Comparison of ENCODE assay signal across 27 mouse cellular contexts in genomic region chr11:62933099-62933498, GRCm38 (mm10). TPM values are rescaled to one million over a fixed set of nuclear protein-coding genes. Genes with fewer than 3 reads are reported as not detected.
DNase-seq lines count a peak whose midpoint lies in the region; ATAC-seq and TF ChIP-seq lines count a peak whose summit lies in the region.
"Had no signal": no experiment of that assay in that cellular context is flagged by ENCODE, and none has a peak within 500 bp of the region (broad histone marks: within the 10 kb centered on the region; RNA-seq: fewer than 3 reads in every experiment).

No protein-coding gene starts in this region.

- no peaks in the 10 kb centered on the region for H3K4me1 ChIP-seq in intestine, postnatal 0 days (replicated peaks; ENCODE audit: control insufficient read depth, insufficient read depth, low read length)
- no peaks in the 10 kb centered on the region for H3K4me1 ChIP-seq in intestine, embryonic 16.5 days (ENCODE audit: control insufficient read depth, insufficient read depth, low read length)
- no peaks in the 10 kb centered on the region; the same call in 1 of the 2 replicates for H3K4me1 ChIP-seq in lung, postnatal 0 days (ENCODE audit: insufficient read depth, low read depth, low read length)
- H3K4me1 ChIP-seq: forebrain, embryonic 12.5 days; limb, embryonic 12.5 days; neural tube, embryonic 12.5 days had no signal

- POLR2A ChIA-PET in Patski (lab: Charles Lee) = interaction anchor here (0.9 kb wide), 1 partner anchor 66 kb away, joined by 3 read pairs; no protein-coding TSS in a partner anchor

- H3K27me3 ChIP-seq in intestine, postnatal 0 days (replicated peaks; ENCODE audit: control insufficient read depth, insufficient read depth, low read length) = peaks cover 4% of the 10 kb centered on the region; the same call in 1 of the 2 replicates
- H3K27me3 ChIP-seq in intestine, embryonic 16.5 days (replicated peaks; ENCODE audit: control insufficient read depth, insufficient read depth, low read length) = no peaks in the 10 kb centered on the region
- H3K27me3 ChIP-seq in lung, postnatal 0 days (replicated peaks; ENCODE audit: insufficient read depth, low read length) = no peaks in the 10 kb centered on the region
- no peaks in the 10 kb centered on the region for H3K27me3 ChIP-seq in Patski
- H3K27me3 ChIP-seq: forebrain, embryonic 12.5 days; limb, embryonic 12.5 days; liver, embryonic 15.5 days; neural tube, embryonic 12.5 days had no signal

- H3K4me3 ChIP-seq in intestine, postnatal 0 days (ENCODE audit: low read depth, low read length) = no peak overlapping the region
- H3K4me3 ChIP-seq in intestine, embryonic 16.5 days (ENCODE audit: low read length) = no peak overlapping the region
- no peak overlapping the region for H3K4me3 ChIP-seq in lung, postnatal 0 days (ENCODE audit: low read depth, low read length)
- H3K4me3 ChIP-seq: forebrain, embryonic 12.5 days; limb, embryonic 12.5 days; liver, embryonic 15.5 days; neural tube, embryonic 12.5 days had no signal

- CTCF ChIA-PET in Patski (lab: Charles Lee) = no interaction called here

- in situ Hi-C loops in Patski (cut with MboI; ENCODE audit: low pct_unique_long_range_greater_than_20kb) = no loop called here

- DNase-seq in lung, postnatal 0 days (ENCODE audit: low spot score) = no peak
- DNase-seq in lung, postnatal 10 days = no peak
- DNase-seq in Patski (ENCODE audit: low read depth, low spot score) = no peak
- DNase-seq: cerebellum, adult 8-10 months; heart, adult 18-20 months; kidney, adult 8-10 months; kidney, postnatal 4 days; lung, postnatal 36 days; right cerebral cortex, adult 18-20 months; thymus, postnatal 25 days had no signal

- 90% methylated on average over 9 of the region's 9 CpGs for WGBS in intestine, postnatal 0 days
- WGBS in intestine, embryonic 16.5 days = 91% methylated on average over 9 of the region's 9 CpGs
- 90% methylated on average over 9 of the region's 9 CpGs for WGBS in lung, postnatal 0 days

- no peak for ATAC-seq in intestine, postnatal 0 days
- no peak for ATAC-seq in intestine, embryonic 16.5 days
- no peak for ATAC-seq in lung, postnatal 0 days
- no peak for ATAC-seq in Patski
- ATAC-seq in megakaryocyte-erythroid progenitor cell, adult 5-6 weeks (replicated peaks; ENCODE audit: low FRiP score, low TSS enrichment, poor library complexity, severe bottlenecking) = no peak
- no peak for ATAC-seq in megakaryocyte progenitor cell, adult 5-6 weeks (replicated peaks; ENCODE audit: poor library complexity)
- ATAC-seq: activated CD4-positive, CD25-positive, alpha-beta regulatory T cell, adult 4 months had no signal

- H3K27ac ChIP-seq in intestine, postnatal 0 days (ENCODE audit: low read depth, low read length) = no peak overlapping the region
- H3K27ac ChIP-seq in intestine, embryonic 16.5 days (ENCODE audit: low read length) = no peak overlapping the region
- no peak overlapping the region for H3K27ac ChIP-seq in lung, postnatal 0 days (ENCODE audit: low read length)
- H3K27ac ChIP-seq: forebrain, embryonic 12.5 days; limb, embryonic 12.5 days; liver, embryonic 15.5 days; neural tube, embryonic 12.5 days had no signal

- H3K9me3 ChIP-seq in intestine, postnatal 0 days (ENCODE audit: control insufficient read depth) = no peaks in the 10 kb centered on the region
- H3K9me3 ChIP-seq in intestine, embryonic 16.5 days (ENCODE audit: control insufficient read depth, low read length) = no peaks in the 10 kb centered on the region
- no peaks in the 10 kb centered on the region for H3K9me3 ChIP-seq in lung, postnatal 0 days (ENCODE audit: low read length)
- H3K9me3 ChIP-seq: forebrain, embryonic 12.5 days; limb, embryonic 12.5 days; liver, embryonic 15.5 days; neural tube, embryonic 12.5 days had no signal

- TF ChIP-seq CTCF in intestine, postnatal 0 days (IDR thresholded peaks at IDR 0.05; ENCODE audit: low read depth) = peak; percentile 45
- TF ChIP-seq CTCF in lung, postnatal 0 days (IDR thresholded peaks at IDR 0.05) = peak; percentile 35
- TF ChIP-seq CTCF in Patski (IDR thresholded peaks at IDR 0.05) = peak; percentile 59

- no peak overlapping the region for H3K9ac ChIP-seq in intestine, postnatal 0 days (ENCODE audit: low read depth, low read length)
- H3K9ac ChIP-seq in intestine, embryonic 16.5 days (ENCODE audit: low read depth, low read length) = no peak overlapping the region
- no peak overlapping the region for H3K9ac ChIP-seq in lung, postnatal 0 days (replicated peaks; ENCODE audit: low read depth)
- H3K9ac ChIP-seq: forebrain, embryonic 12.5 days; limb, embryonic 12.5 days; liver, embryonic 15.5 days; neural tube, embryonic 12.5 days had no signal

- TF ChIP-seq EP300 in lung, postnatal 0 days (IDR thresholded peaks at IDR 0.05) = no peak

- no peak overlapping the region for H3K4me2 ChIP-seq in intestine, postnatal 0 days (replicated peaks; ENCODE audit: low read depth)
- H3K4me2 ChIP-seq in intestine, embryonic 16.5 days (ENCODE audit: low read depth, low read length) = no peak overlapping the region
- no peak overlapping the region for H3K4me2 ChIP-seq in lung, postnatal 0 days (replicated peaks; ENCODE audit: low read depth, low read length)
- H3K4me2 ChIP-seq: forebrain, embryonic 12.5 days; limb, embryonic 12.5 days; liver, embryonic 15.5 days; midbrain, embryonic 11.5 days; neural tube, embryonic 12.5 days had no signal

- no peaks in the 10 kb centered on the region for H3K36me3 ChIP-seq in intestine, postnatal 0 days (ENCODE audit: control insufficient read depth, insufficient read depth)
- no peaks in the 10 kb centered on the region for H3K36me3 ChIP-seq in intestine, embryonic 16.5 days (ENCODE audit: control insufficient read depth, insufficient read depth, low read length)
- no peaks in the 10 kb centered on the region for H3K36me3 ChIP-seq in lung, postnatal 0 days (ENCODE audit: insufficient read depth, low read length)
- H3K36me3 ChIP-seq: forebrain, embryonic 12.5 days; limb, embryonic 12.5 days; liver, embryonic 15.5 days; neural tube, embryonic 12.5 days had no signal

RNA-seq across cellular contexts. Expression of gene Cdrt4, which starts 17.9 kb away (rescaled TPM):
- polyA plus RNA-seq in intestine, postnatal 0 days (2015; fragmentation: Nextera tagmentation; extraction: Ambion mirVana) = not detected in 2 replicates
- polyA plus RNA-seq in intestine, embryonic 16.5 days (2015; fragmentation: Nextera tagmentation; extraction: Ambion mirVana) = 0.33 TPM in 1 of 2 replicates, not detected in the other
- 0.23 TPM in 1 of 2 replicates, not detected in the other for polyA plus RNA-seq in lung, postnatal 0 days (2015; fragmentation: Nextera tagmentation; extraction: Ambion mirVana)
- not detected for polyA plus RNA-seq in Patski (2021)
- total RNA-seq in megakaryocyte-erythroid progenitor cell, adult 5-6 weeks (2014; fragmentation: Nextera tagmentation) = not detected in 2 replicates
- not detected in 2 replicates for total RNA-seq in megakaryocyte-erythroid progenitor cell, adult 5-6 weeks (2017)
- not detected in 2 replicates for total RNA-seq in megakaryocyte progenitor cell, adult 5-6 weeks (2015)
- total RNA-seq in megakaryocyte progenitor cell, adult 5-6 weeks (2017) = not detected in 2 replicates
- total RNA-seq: adrenal gland, postnatal 36 days; common myeloid progenitor, adult 5-6 weeks; gastrocnemius, adult 8-10 months; heart, adult 18-20 months; layer of hippocampus, postnatal 14 days had no signal
- polyA plus RNA-seq: activated CD4-positive, CD25-positive, alpha-beta regulatory T cell, adult 4 months; embryonic facial prominence, embryonic 11.5 days; forebrain, embryonic 12.5 days; hindbrain, embryonic 11.5 days; limb, embryonic 12.5 days; liver, embryonic 15.5 days; midbrain, embryonic 11.5 days; small intestine, adult 2 months had no signal

RNA-seq across cellular contexts. Expression of gene Tvp23b, which starts 53.8 kb away (rescaled TPM):
- polyA plus RNA-seq in intestine, postnatal 0 days (2015; fragmentation: Nextera tagmentation; extraction: Ambion mirVana) = 53.4 and 57.2 TPM in 2 replicates
- 89.8 and 90.2 TPM in 2 replicates for polyA plus RNA-seq in intestine, embryonic 16.5 days (2015; fragmentation: Nextera tagmentation; extraction: Ambion mirVana)
- 68.5 and 73.0 TPM in 2 replicates for polyA plus RNA-seq in lung, postnatal 0 days (2015; fragmentation: Nextera tagmentation; extraction: Ambion mirVana)
- 52.8 TPM for polyA plus RNA-seq in Patski (2021)
- 25.3 and 32.2 TPM in 2 replicates for total RNA-seq in megakaryocyte-erythroid progenitor cell, adult 5-6 weeks (2014; fragmentation: Nextera tagmentation)
- total RNA-seq in megakaryocyte-erythroid progenitor cell, adult 5-6 weeks (2017) = 47.2 and 68.9 TPM in 2 replicates
- 42.3 and 46.6 TPM in 2 replicates for total RNA-seq in megakaryocyte progenitor cell, adult 5-6 weeks (2015)
- 37.7 and 41.9 TPM in 2 replicates for total RNA-seq in megakaryocyte progenitor cell, adult 5-6 weeks (2017)
